Mouse (Mus musculus): ENCODE results near the gene Hormad1. TPM values are rescaled to one million over a fixed set of nuclear protein-coding genes. Genes with fewer than 3 reads are reported as not detected.

The Hormad1 gene
- polyA plus RNA-seq (2017; shearing (Covaris generic)): not detected

GRCm38 (mm10) chr3:95559437-95559836 is at the start of gene Hormad1:
TSS of gene Hormad1 (plus strand) at chr3:95559677.

GRCm38 (mm10) chr3:95526622-95527211 is 32.8 kb upstream of the Hormad1 start, which contains the start of gene Ctss:
TSS of gene Ctss (plus strand) at chr3:95526786.

GRCm38 (mm10) chr3:95588604-95589086 is 29.2 kb downstream of the Hormad1 start, which contains the start of gene Golph3l:
TSS of gene Golph3l (plus strand) at chr3:95588934.

GRCm38 (mm10) chr3:95624628-95625503 is 65.4 kb downstream of the Hormad1 start, which contains the start of gene Ensa:
TSS of gene Ensa (plus strand) at chr3:95624993.

Other genes with a start within 250 kb of the Hormad1 start
- gene Cers2, start 244.9 kb upstream of the Hormad1 start, polyA plus RNA-seq (2017; shearing (Covaris generic)): 228 TPM
- gene Setdb1, start 202.5 kb upstream of the Hormad1 start, polyA plus RNA-seq (2017; shearing (Covaris generic)): 38.1 TPM
- not detected for gene 4930558C23Rik, start 156.8 kb upstream of the Hormad1 start, polyA plus RNA-seq (2017; shearing (Covaris generic))
- gene Arnt, start 125.3 kb upstream of the Hormad1 start, polyA plus RNA-seq (2017; shearing (Covaris generic)): 52.0 TPM
- gene Ctsk, start 60.4 kb upstream of the Hormad1 start, polyA plus RNA-seq (2017; shearing (Covaris generic)): not detected
- 350 TPM for gene Ctss, start 32.9 kb upstream of the Hormad1 start, polyA plus RNA-seq (2017; shearing (Covaris generic))
- gene Golph3l, start 29.3 kb downstream of the Hormad1 start, polyA plus RNA-seq (2017; shearing (Covaris generic)): 42.0 TPM
- gene Ensa, start 65.3 kb downstream of the Hormad1 start, polyA plus RNA-seq (2017; shearing (Covaris generic)): 84.3 TPM
- gene Mcl1, start 99.1 kb downstream of the Hormad1 start, polyA plus RNA-seq (2017; shearing (Covaris generic)): 602 TPM
- gene Adamtsl4, start 128.2 kb downstream of the Hormad1 start, polyA plus RNA-seq (2017; shearing (Covaris generic)): 14.3 TPM
- gene Ecm1, start 179.9 kb downstream of the Hormad1 start, polyA plus RNA-seq (2017; shearing (Covaris generic)): 386 TPM
- 90.1 TPM for gene Tars2, start 200.5 kb downstream of the Hormad1 start, polyA plus RNA-seq (2017; shearing (Covaris generic))

Measured in CD4-positive, CD25-positive, alpha-beta regulatory T cell (primary cell).